10 mouse cellular contexts compared by ENCODE assay signal in the genomic region with DNA sequence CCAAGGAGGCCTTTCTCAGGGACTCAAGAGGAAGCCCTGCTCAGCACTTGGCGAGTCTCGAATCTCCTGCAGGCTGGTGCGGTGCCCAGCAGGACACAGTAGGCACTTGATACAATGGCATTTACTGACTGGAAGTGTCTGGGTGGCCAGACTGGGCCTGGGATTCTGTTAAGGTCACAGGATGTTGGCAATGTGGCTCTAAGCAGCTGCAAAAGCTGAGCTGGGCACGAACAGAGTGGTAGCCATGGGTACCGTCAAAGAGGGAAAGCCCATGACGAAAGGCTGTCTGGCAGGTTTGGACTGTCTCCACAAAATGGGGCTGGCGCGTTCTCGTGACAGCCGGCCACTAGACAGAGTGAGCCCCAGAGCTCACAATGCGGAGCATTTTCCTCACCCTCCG.
DNase-seq lines count a peak whose midpoint lies in the region; ATAC-seq lines count a peak whose summit lies in the region.
"Had no signal": no experiment of that assay in that cellular context is flagged by ENCODE, and none has a peak within 500 bp of the region (broad histone marks: within the 10 kb centered on the region; RNA-seq: fewer than 3 reads in every experiment).

No protein-coding gene starts in this region.

- H3K36me3 ChIP-seq in hindbrain, embryonic 13.5 days = no peaks in the 10 kb centered on the region
- H3K36me3 ChIP-seq in limb, embryonic 15.5 days = no peaks in the 10 kb centered on the region
- H3K36me3 ChIP-seq: G1E had no signal

- H3K4me3 ChIP-seq in hindbrain, embryonic 13.5 days = no peak overlapping the region
- no peak overlapping the region for H3K4me3 ChIP-seq in limb, embryonic 15.5 days
- H3K4me3 ChIP-seq: megakaryocyte, embryonic 14.5 days had no signal

- H3K9ac ChIP-seq in hindbrain, embryonic 13.5 days = no peak overlapping the region
- no peak overlapping the region for H3K9ac ChIP-seq in limb, embryonic 15.5 days

- H3K4me2 ChIP-seq in hindbrain, embryonic 13.5 days = no peak overlapping the region
- H3K4me2 ChIP-seq in limb, embryonic 15.5 days = no peak overlapping the region

- WGBS in hindbrain, embryonic 13.5 days = 55% methylated on average over 12 of the region's 12 CpGs
- 76% methylated on average over 12 of the region's 12 CpGs for WGBS in limb, embryonic 15.5 days

- peaks cover 64% of the 10 kb centered on the region for H3K4me1 ChIP-seq in hindbrain, embryonic 13.5 days (replicated peaks)
- H3K4me1 ChIP-seq in limb, embryonic 15.5 days = peaks cover 15% of the 10 kb centered on the region; the same call in 1 of the 2 replicates

- H3K27ac ChIP-seq in hindbrain, embryonic 13.5 days = peak overlapping the region; percentile 83
- H3K27ac ChIP-seq in limb, embryonic 15.5 days = peak overlapping the region; percentile 30; the same call in 1 of the 2 replicates

- no peaks in the 10 kb centered on the region for H3K9me3 ChIP-seq in hindbrain, embryonic 13.5 days
- H3K9me3 ChIP-seq in limb, embryonic 15.5 days = no peaks in the 10 kb centered on the region
- H3K9me3 ChIP-seq: G1E; megakaryocyte, embryonic 14.5 days had no signal

- H3K27me3 ChIP-seq in hindbrain, embryonic 13.5 days = no peaks in the 10 kb centered on the region
- no peaks in the 10 kb centered on the region for H3K27me3 ChIP-seq in limb, embryonic 15.5 days

- peak; percentile 88 for DNase-seq in Muller cell, postnatal 12 days (ENCODE audit: inconsistent ontology term)
- DNase-seq in cerebellum, adult 11 months = peak; percentile 23
- peak; percentile 51 to 75 for DNase-seq in frontal cortex, postnatal 14 days (ENCODE audit: low spot score in 2 of 2)
- DNase-seq in T-cell, adult 2 months (ENCODE audit: low spot score) = no peak
- DNase-seq in kidney, postnatal 36 days = no peak

- ATAC-seq in hindbrain, embryonic 13.5 days (ENCODE audit: low FRiP score) = peak; percentile 93
- peak; percentile 55 for ATAC-seq in limb, embryonic 15.5 days (ENCODE audit: insufficient number of reproducible peaks, low FRiP score, low TSS enrichment, low read depth)
- no peak for ATAC-seq in CD4-positive, CD25-positive, alpha-beta regulatory T cell, adult 4 months

Comparison
In these comparisons a context has a peak if more than half of its experiments do, and no peak if none do; other contexts are left out.
1. DNase-seq: peak in Muller cell, postnatal 12 days (single experiment), cerebellum, adult 11 months (single experiment) and frontal cortex, postnatal 14 days (2 of 2); none in T-cell, adult 2 months (single experiment) and kidney, postnatal 36 days (0 of 2).